8 mouse cellular contexts compared by ENCODE assay signal in the genomic region with DNA sequence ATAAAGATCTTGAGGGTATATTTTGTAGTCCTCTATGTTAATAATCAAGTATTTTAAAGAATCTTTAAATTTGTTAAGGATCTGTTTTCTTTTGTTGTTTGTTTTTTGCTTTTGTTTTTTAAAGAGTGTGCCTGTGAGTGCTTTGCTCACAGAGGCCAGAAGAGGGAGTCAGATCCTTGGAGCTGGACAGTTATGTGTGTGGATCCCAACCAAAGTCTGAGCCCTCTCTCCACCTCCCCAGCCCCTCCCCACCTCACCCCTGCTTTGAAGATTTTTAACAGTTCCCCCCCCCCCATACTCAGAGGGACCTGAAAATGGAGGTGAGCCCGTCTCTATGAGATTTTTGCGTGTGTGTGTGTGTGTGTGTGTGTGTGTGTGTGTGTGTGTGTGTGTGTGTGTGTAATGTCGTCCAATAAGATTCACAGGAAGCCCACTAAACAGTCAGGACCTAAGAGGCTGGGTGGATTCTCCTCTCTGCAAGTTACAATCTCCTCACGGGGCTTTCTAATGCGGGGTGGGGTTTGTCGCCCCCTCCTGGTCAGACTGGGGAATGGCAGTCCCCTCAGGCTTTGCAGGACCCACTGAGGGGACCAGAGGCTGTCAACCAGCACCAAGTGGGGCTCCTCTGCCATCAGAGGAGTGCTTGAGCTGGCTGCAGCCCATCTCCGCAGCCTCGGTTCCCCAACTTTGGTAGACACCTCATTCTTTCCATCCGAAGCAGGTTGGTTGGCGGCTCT. TPM values are rescaled to one million over a fixed set of nuclear protein-coding genes. Genes with fewer than 3 reads are reported as not detected.
DNase-seq lines count a peak whose midpoint lies in the region; ATAC-seq and TF ChIP-seq lines count a peak whose summit lies in the region.
"Had no signal": no experiment of that assay in that cellular context is flagged by ENCODE, and none has a peak within 500 bp of the region (broad histone marks: within the 10 kb centered on the region; RNA-seq: fewer than 3 reads in every experiment).

No protein-coding gene starts in this region.

- 36% methylated on average over 10 of the region's 10 CpGs for WGBS in cerebellum, adult 2 months
- 42% methylated on average over 7 of the region's 10 CpGs for WGBS in lung, postnatal 0 days

- peak; percentile 83 for TF ChIP-seq CTCF in ES-Bruce4 (IDR thresholded peaks at IDR 0.05; ENCODE audit: low read depth, low read length)
- peak; percentile 79; the same call in 1 of the 2 replicates for TF ChIP-seq CTCF in cerebellum, adult 2 months (IDR thresholded peaks at IDR 0.05; ENCODE audit: borderline replicate concordance, insufficient read depth, low read depth, low read length)
- TF ChIP-seq CTCF in lung, postnatal 0 days (IDR thresholded peaks at IDR 0.05), result peak; percentile 93

- no peak overlapping the region for H3K4me2 ChIP-seq in lung, postnatal 0 days (replicated peaks; ENCODE audit: low read depth, low read length)

- peak; percentile 87 to 89 for DNase-seq in B cell, adult 2 months
- DNase-seq in cerebellum, adult 2 months, result peak; percentile 40 to 62
- DNase-seq in gastrocnemius, postnatal 10 days, result peak; percentile 57
- peak; percentile 71 for DNase-seq in kidney, postnatal 10 days
- peak; percentile 82 for DNase-seq in lung, postnatal 0 days (ENCODE audit: low spot score)
- peak; percentile 58 to 83 for DNase-seq in spleen, postnatal 4 days (ENCODE audit: low spot score in 2 of 2)

- TF ChIP-seq EP300 in ES-Bruce4 (IDR thresholded peaks at IDR 0.05; ENCODE audit: insufficient read depth, low read depth, low read length), result no peak
- 0 out of 2 replicates have a peak, but pooled peaks have one; percentile 5 for TF ChIP-seq EP300 in lung, postnatal 0 days (IDR thresholded peaks at IDR 0.05)

- TF ChIP-seq POLR2A in ES-Bruce4 (IDR thresholded peaks at IDR 0.05; ENCODE audit: insufficient read depth, low read length), result no peak
- TF ChIP-seq POLR2A in cerebellum, adult 2 months (IDR thresholded peaks at IDR 0.05; ENCODE audit: borderline replicate concordance, insufficient read depth, low read length), result no peak

- no peaks in the 10 kb centered on the region for H3K36me3 ChIP-seq in ES-Bruce4 (ENCODE audit: control insufficient read depth, insufficient read depth, low read length, poor library complexity, severe bottlenecking)
- H3K36me3 ChIP-seq in lung, postnatal 0 days (ENCODE audit: insufficient read depth, low read length), result no peaks in the 10 kb centered on the region

- no peak overlapping the region for H3K27ac ChIP-seq in ES-Bruce4 (ENCODE audit: insufficient read depth, low read length)
- H3K27ac ChIP-seq in cerebellum, adult 2 months (ENCODE audit: insufficient read depth, low read length), result no peak overlapping the region
- no peak overlapping the region for H3K27ac ChIP-seq in lung, postnatal 0 days (ENCODE audit: low read length)

- no peak overlapping the region for H3K4me3 ChIP-seq in ES-Bruce4 (ENCODE audit: low read depth, low read length)
- no peak overlapping the region for H3K4me3 ChIP-seq in cerebellum, adult 2 months (replicated peaks; ENCODE audit: insufficient read depth, low read depth, low read length)
- no peak overlapping the region for H3K4me3 ChIP-seq in lung, postnatal 0 days (ENCODE audit: low read depth, low read length)

- no peak overlapping the region for H3K9ac ChIP-seq in ES-Bruce4 (ENCODE audit: low read depth, poor library complexity, severe bottlenecking)
- H3K9ac ChIP-seq in lung, postnatal 0 days (replicated peaks; ENCODE audit: low read depth), result no peak overlapping the region

- no peaks in the 10 kb centered on the region for H3K9me3 ChIP-seq in ES-Bruce4 (replicated peaks; ENCODE audit: control insufficient read depth, insufficient read depth, low read length, poor library complexity, severe bottlenecking)
- H3K9me3 ChIP-seq in lung, postnatal 0 days (ENCODE audit: low read length), result no peaks in the 10 kb centered on the region

- ATAC-seq in lung, postnatal 0 days, result peak; percentile 25; the same call in 1 of the 2 replicates

- H3K27me3 ChIP-seq in ES-Bruce4 (ENCODE audit: control insufficient read depth, insufficient read depth, low read length, poor library complexity, severe bottlenecking), result no peaks in the 10 kb centered on the region
- no peaks in the 10 kb centered on the region for H3K27me3 ChIP-seq in cerebellum, adult 2 months (ENCODE audit: control insufficient read depth, insufficient read depth, low read length)
- H3K27me3 ChIP-seq in lung, postnatal 0 days (replicated peaks; ENCODE audit: insufficient read depth, low read length), result no peaks in the 10 kb centered on the region

- peaks cover 8% of the 10 kb centered on the region for H3K4me1 ChIP-seq in ES-Bruce4 (ENCODE audit: control insufficient read depth, insufficient read depth, low read length)
- H3K4me1 ChIP-seq in cerebellum, adult 2 months (ENCODE audit: control insufficient read depth, insufficient read depth, low read length), result no peaks in the 10 kb centered on the region
- no peaks in the 10 kb centered on the region for H3K4me1 ChIP-seq in lung, postnatal 0 days (ENCODE audit: insufficient read depth, low read depth, low read length)

RNA-seq across cellular contexts. Expression of gene Pigt, which starts 20.3 kb away (rescaled TPM):
- 49.9 and 52.7 TPM in 2 replicates for polyA plus RNA-seq in ES-Bruce4 (2011; ENCODE audit: insufficient read depth, insufficient read length, low read depth, missing spikeins)
- 103 and 109 TPM in 2 replicates for polyA plus RNA-seq in cerebellum, adult 2 months (2012; rRNA removed)
- total RNA-seq in gastrocnemius, postnatal 10 days (2021), result 10 to 100 TPM; 44.3 to 51.3 TPM
- 45.5 and 54.8 TPM in 2 replicates for polyA plus RNA-seq in lung, postnatal 0 days (2015; fragmentation: Nextera tagmentation; extraction: Ambion mirVana)

RNA-seq across cellular contexts. Expression of gene Dbndd2, which starts 31.7 kb away (rescaled TPM):
- 6.4 and 7.1 TPM in 2 replicates for polyA plus RNA-seq in ES-Bruce4 (2011; ENCODE audit: insufficient read depth, insufficient read length, low read depth, missing spikeins)
- 428 and 462 TPM in 2 replicates for polyA plus RNA-seq in cerebellum, adult 2 months (2012; rRNA removed)
- 10 to 100 TPM; 13.0 to 17.7 TPM for total RNA-seq in gastrocnemius, postnatal 10 days (2021)
- 39.9 and 44.6 TPM in 2 replicates for polyA plus RNA-seq in lung, postnatal 0 days (2015; fragmentation: Nextera tagmentation; extraction: Ambion mirVana)

RNA-seq across cellular contexts. Expression of gene Trp53tg5, which starts 44.1 kb away (rescaled TPM):
- not detected in 2 replicates for polyA plus RNA-seq in ES-Bruce4 (2011; ENCODE audit: insufficient read depth, insufficient read length, low read depth, missing spikeins)
- polyA plus RNA-seq in cerebellum, adult 2 months (2012; rRNA removed), result not detected in 2 replicates
- total RNA-seq in gastrocnemius, postnatal 10 days (2021), result not detected
- polyA plus RNA-seq in lung, postnatal 0 days (2015; fragmentation: Nextera tagmentation; extraction: Ambion mirVana), result not detected in 2 replicates
- total RNA-seq: layer of hippocampus, adult 18-20 months had no signal

RNA-seq across cellular contexts. Expression of gene Wfdc2, which starts 44.6 kb away (rescaled TPM):
- 123 and 135 TPM in 2 replicates for polyA plus RNA-seq in ES-Bruce4 (2011; ENCODE audit: insufficient read depth, insufficient read length, low read depth, missing spikeins)
- 0.87 and 2.1 TPM in 2 replicates for polyA plus RNA-seq in cerebellum, adult 2 months (2012; rRNA removed)
- total RNA-seq in gastrocnemius, postnatal 10 days (2021), result not detected
- 1,345 and 1,354 TPM in 2 replicates for polyA plus RNA-seq in lung, postnatal 0 days (2015; fragmentation: Nextera tagmentation; extraction: Ambion mirVana)

RNA-seq across cellular contexts. Expression of gene Spint3, which starts 55.6 kb away (rescaled TPM):
- not detected in 2 replicates for polyA plus RNA-seq in ES-Bruce4 (2011; ENCODE audit: insufficient read depth, insufficient read length, low read depth, missing spikeins)
- polyA plus RNA-seq in cerebellum, adult 2 months (2012; rRNA removed), result not detected in 2 replicates
- total RNA-seq in gastrocnemius, postnatal 10 days (2021), result not detected
- not detected in 2 replicates for polyA plus RNA-seq in lung, postnatal 0 days (2015; fragmentation: Nextera tagmentation; extraction: Ambion mirVana)
- total RNA-seq: layer of hippocampus, adult 18-20 months had no signal
